Mouse (Mus musculus) midbrain, embryonic 11.5 days (tissue): ENCODE results near the gene Slc44a3. TPM values are rescaled to one million over a fixed set of nuclear protein-coding genes. Genes with fewer than 3 reads are reported as not detected.

Experiments
- ATAC-seq: fragments of 200-750 bp; cut with Nextera tagmentation; 2 replicates; pipeline ENCODE4 v1.8.0; 2017; ENCODE audit warnings: moderate TSS enrichment, moderate library complexity; ENCODE audit not compliant: low FRiP score
- DNase-seq: peaks from one replicate; pipeline ENCODE4 v3.0.0; 2015; ENCODE audit warnings: low spot score; ENCODE audit errors: missing footprints
- H3K27ac ChIP-seq: fragments of 300-500 bp; sonication (generic); 2 replicates; pipeline ENCODE4 v1.5.1; 2014; ENCODE audit warnings: low read depth, low read length
- H3K27me3 ChIP-seq: fragments of 300-500 bp; sonication (generic); 2 replicates; pipeline ENCODE4 v1.6.1; 2014; ENCODE audit warnings: mild to moderate bottlenecking, low read length, moderate library complexity, mixed read lengths; ENCODE audit not compliant: control insufficient read depth, insufficient read depth
- H3K36me3 ChIP-seq: fragments of 300-500 bp; sonication (generic); 2 replicates; pipeline ENCODE4 v1.6.1; 2014; ENCODE audit warnings: mild to moderate bottlenecking, low read length, moderate library complexity, mixed read lengths; ENCODE audit not compliant: control insufficient read depth, insufficient read depth
- H3K4me1 ChIP-seq: fragments of 300-500 bp; sonication (generic); 2 replicates; pipeline ENCODE4 v1.6.1; 2014; ENCODE audit warnings: low read length; ENCODE audit not compliant: control insufficient read depth, insufficient read depth
- H3K4me2 ChIP-seq: fragments of 300-500 bp; sonication (generic); 2 replicates; pipeline ENCODE4 v1.6.1; 2014; ENCODE audit warnings: mild to moderate bottlenecking, moderate library complexity
- H3K4me3 ChIP-seq: fragments of 300-500 bp; sonication (generic); 2 replicates; pipeline ENCODE4 v1.5.1; 2014; ENCODE audit warnings: low read depth, low read length
- H3K9ac ChIP-seq: fragments of 300-500 bp; sonication (generic); 2 replicates; pipeline ENCODE4 v1.6.1; 2014; ENCODE audit warnings: low read length
- H3K9me3 ChIP-seq: fragments of 300-500 bp; sonication (generic); 2 replicates; pipeline ENCODE4 v1.6.1; 2016; ENCODE audit warnings: low read length; ENCODE audit not compliant: control insufficient read depth
- WGBS: fragments of 180-500 bp; shearing (Covaris S2); extraction: QIAGEN DNeasy Blood & Tissue Kit; methylation state at CpG from one replicate; pipeline ENCODE4 v1.1.7; 2014; 5-methylcytosine and 5-hydroxymethylcytosine counted together
- polyA plus RNA-seq: library from polyadenylated mRNA; unstranded; fragments of >200 nt; fragmentation: Nextera tagmentation; extraction: Ambion mirVana; gene quantifications from 2 replicates; pipeline ENCODE4 v1.2.1, GENCODE M21; 2014

The Slc44a3 gene
- polyA plus RNA-seq, 1 experiment from 2014 or later: 0.38 TPM

DNA sequence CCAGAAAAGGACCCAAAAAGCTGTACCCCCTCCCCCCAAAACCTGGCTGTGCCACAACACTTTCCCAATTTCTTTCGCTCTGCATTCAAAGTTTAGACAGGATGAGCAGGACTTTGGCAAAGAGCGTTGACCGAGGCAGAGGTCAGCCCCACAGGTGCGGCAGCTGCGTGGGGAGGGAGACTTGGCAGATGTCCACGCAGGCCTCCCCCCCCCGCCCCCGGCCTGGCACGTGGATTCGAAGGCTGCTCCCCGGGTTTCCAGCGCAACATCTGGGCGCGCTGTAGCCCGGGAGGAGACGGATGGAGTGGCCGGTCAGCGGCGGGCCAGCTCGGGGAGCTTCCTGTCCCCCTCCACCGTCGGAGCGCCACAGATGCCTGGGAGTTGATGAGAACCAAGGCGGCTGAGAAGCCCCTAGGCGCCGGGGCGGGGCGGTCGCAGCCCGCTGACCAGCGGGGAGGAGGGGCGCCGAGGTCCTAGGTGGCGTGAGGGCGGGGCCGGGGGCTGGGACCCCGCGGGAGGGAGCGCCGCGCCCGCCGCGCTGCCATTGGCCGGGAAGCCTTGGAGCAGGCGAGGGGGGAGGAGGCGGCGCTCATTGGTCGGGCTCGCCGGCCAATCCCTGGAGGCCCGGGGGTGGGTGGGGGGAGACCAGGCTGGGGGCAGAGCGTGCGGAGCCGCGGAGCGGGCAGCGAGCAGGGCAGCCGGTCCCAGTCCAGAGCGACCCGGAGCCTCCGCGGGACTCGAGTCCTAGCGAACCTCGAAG, 106.2 kb downstream of the Slc44a3 start, which contains the start of gene Cnn3:
Cnn3 (plus strand) TSS at position 637 of the 760 bp plus-strand sequence.
- no peaks in the 10 kb centered on the region for H3K36me3 ChIP-seq
- DNase-seq (peak; percentile 99), ATAC-seq (peak; percentile 92)
- peak within 1 kb of the TSS; percentile 99 for H3K27ac ChIP-seq
- under 1% methylated on average over 63 of the region's 66 CpGs for WGBS
- peaks cover 32% of the 10 kb centered on the region for H3K4me1 ChIP-seq
- H3K4me3 ChIP-seq: peak within 1 kb of the TSS; percentile 65
- peak within 1 kb of the TSS; percentile 94 for H3K9ac ChIP-seq
- H3K9me3 ChIP-seq: no peaks in the 10 kb centered on the region
- peak within 1 kb of the TSS; percentile 71 for H3K4me2 ChIP-seq
- 0 out of 2 replicates have a peak, but pooled peaks cover 4% of the 10 kb centered on the region for H3K27me3 ChIP-seq

DNA sequence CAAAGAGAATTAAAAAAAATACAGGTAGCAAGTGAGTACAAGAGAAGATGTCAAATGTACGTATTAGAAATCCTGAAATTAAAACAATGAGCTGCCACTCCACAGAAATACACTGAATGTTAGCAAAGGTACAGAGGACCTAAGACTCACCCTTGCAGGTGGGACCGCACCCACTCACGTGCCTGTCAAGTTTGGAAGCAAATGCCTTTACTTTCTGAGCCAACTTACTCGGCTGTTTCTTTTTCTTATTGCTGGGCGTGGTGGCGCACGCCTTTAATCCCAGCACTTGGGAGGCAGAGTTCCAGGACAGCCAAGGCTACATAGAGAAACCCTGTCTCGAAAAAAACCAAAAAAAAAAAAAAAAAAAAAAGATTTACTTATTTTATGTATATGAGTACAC, 109.8 kb downstream of the Slc44a3 start:
- no peaks in the 10 kb centered on the region for H3K9me3 ChIP-seq
- no peak overlapping the region for H3K4me2 ChIP-seq
- H3K4me3 ChIP-seq: no peak overlapping the region
- H3K27me3 ChIP-seq: 0 out of 2 replicates have a peak, but pooled peaks cover 4% of the 10 kb centered on the region
- H3K36me3 ChIP-seq: no peaks in the 10 kb centered on the region
- 84% methylated on average over 8 of the region's 8 CpGs for WGBS
- no peak for DNase-seq
- no peak for ATAC-seq
- no peak overlapping the region for H3K9ac ChIP-seq
- H3K27ac ChIP-seq: no peak overlapping the region
- peaks cover 19% of the 10 kb centered on the region for H3K4me1 ChIP-seq

DNA sequence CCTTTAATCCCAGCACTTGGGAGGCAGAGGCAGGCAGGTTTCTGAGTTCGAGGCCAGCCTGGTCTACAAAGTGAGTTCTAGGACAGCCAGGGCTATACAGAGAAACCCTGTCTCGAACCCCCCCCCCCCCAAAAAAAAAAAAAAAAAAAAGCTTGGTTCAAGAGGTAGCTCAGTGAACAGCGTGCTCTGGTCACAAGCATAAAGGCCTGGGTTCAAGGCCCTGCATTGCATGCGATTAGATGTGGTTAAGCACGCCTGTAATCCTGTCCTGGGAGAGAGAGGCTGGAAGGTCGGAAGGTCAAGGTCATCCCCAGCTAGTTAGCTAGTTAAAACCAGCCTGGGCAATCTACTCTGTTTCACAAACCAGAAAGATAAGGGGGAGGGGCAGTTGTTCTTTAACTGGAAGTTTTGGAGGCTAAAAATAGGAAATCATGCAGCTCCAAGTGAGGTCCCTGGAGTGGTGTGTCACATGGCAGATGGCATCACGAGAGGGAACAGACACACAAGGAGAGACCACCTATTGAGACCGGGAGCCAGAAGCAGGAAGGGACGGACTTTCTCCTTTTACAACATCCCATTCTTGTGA, 113.3 kb downstream of the Slc44a3 start:
- Histone ChIP-seq H3K4me3 (no peak overlapping the region), H3K9ac (no peak overlapping the region), H3K4me1 (peaks cover 14% of the 10 kb centered on the region), H3K27ac (no peak overlapping the region), H3K9me3 (no peaks in the 10 kb centered on the region), H3K36me3 (no peaks in the 10 kb centered on the region), H3K4me2 (no peak overlapping the region), H3K27me3 (no peaks in the 10 kb centered on the region)
- 79% methylated on average over 9 of the region's 9 CpGs for WGBS
- no peak for DNase-seq
- ATAC-seq: 0 out of 2 replicates have a peak, but pooled peaks have one; percentile 20

DNA sequence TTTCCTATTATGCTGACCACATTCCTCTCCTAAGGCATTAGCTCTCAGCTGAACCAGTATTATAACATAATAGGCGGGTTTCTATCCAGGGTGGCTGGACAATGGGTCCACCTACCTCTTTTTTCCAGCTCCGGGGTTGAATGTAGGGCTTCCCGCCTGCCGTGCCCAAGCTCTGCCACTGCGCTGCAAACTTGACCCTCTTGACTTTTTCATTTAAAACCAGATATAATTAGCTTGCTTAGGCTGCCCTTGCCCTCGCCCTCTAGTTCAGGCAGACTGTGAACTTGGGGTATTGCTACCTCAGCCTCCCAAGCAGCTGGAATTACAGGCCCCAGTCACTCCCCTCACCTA, 114.0 kb downstream of the Slc44a3 start:
- H3K4me1 ChIP-seq: peaks cover 14% of the 10 kb centered on the region
- H3K27me3 ChIP-seq: no peaks in the 10 kb centered on the region
- WGBS: 6% methylated on average over 6 of the region's 6 CpGs
- DNase-seq: peak; percentile 88
- H3K4me2 ChIP-seq: no peak overlapping the region
- ATAC-seq: peak; percentile 66
- no peak overlapping the region for H3K27ac ChIP-seq
- H3K9me3 ChIP-seq: no peaks in the 10 kb centered on the region
- no peak overlapping the region for H3K4me3 ChIP-seq
- no peak overlapping the region for H3K9ac ChIP-seq
- H3K36me3 ChIP-seq: no peaks in the 10 kb centered on the region

DNA sequence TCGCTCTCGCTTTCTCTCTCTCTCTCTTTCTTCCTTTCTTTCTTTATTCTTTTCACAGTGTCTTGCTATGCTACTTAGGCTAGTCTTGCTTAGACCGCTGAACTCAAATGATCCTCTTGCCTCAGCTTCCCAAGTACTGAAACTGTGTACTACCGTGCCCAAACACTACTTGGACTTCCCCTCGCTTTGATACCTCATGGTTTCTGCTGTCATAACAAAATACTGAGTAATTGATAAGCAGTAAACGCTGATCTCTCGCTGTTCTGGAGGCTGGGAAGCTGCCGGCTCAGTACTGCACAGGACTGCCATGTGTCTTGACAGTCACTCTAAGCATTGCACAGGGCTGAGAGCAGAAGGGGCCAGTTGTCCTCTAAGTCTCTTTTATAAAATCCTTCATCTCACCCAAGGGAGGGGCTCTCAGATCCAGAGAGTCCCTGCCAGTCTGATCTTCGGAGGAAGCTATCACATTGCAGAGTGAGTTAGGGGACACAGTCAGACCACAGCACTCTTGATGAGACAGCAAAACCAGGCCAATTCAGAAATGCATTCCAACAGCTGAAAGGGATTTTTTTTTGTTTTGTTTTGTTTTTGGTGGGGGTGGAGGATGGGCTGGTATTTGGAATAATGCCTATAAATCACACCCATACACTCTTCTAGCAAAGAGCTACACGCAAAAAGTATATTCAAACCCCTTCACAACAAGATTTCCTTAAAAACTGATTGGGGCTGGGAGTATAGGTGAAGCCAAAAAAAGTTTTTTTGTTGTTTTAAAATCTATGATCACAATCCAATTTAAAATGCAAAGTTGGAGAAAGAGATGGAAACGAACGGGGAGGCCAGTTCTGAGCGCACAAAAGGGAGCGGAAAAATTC, 114.6 kb downstream of the Slc44a3 start:
- ATAC-seq (peak; percentile 40), DNase-seq (peak; percentile 91)
- H3K27me3 ChIP-seq: no peaks in the 10 kb centered on the region
- no peak overlapping the region for H3K9ac ChIP-seq
- peaks cover 14% of the 10 kb centered on the region for H3K4me1 ChIP-seq
- WGBS: 41% methylated on average over 14 of the region's 14 CpGs
- no peak overlapping the region for H3K4me2 ChIP-seq
- H3K27ac ChIP-seq: no peak overlapping the region
- no peaks in the 10 kb centered on the region for H3K9me3 ChIP-seq
- H3K4me3 ChIP-seq: no peak overlapping the region
- no peaks in the 10 kb centered on the region for H3K36me3 ChIP-seq

DNA sequence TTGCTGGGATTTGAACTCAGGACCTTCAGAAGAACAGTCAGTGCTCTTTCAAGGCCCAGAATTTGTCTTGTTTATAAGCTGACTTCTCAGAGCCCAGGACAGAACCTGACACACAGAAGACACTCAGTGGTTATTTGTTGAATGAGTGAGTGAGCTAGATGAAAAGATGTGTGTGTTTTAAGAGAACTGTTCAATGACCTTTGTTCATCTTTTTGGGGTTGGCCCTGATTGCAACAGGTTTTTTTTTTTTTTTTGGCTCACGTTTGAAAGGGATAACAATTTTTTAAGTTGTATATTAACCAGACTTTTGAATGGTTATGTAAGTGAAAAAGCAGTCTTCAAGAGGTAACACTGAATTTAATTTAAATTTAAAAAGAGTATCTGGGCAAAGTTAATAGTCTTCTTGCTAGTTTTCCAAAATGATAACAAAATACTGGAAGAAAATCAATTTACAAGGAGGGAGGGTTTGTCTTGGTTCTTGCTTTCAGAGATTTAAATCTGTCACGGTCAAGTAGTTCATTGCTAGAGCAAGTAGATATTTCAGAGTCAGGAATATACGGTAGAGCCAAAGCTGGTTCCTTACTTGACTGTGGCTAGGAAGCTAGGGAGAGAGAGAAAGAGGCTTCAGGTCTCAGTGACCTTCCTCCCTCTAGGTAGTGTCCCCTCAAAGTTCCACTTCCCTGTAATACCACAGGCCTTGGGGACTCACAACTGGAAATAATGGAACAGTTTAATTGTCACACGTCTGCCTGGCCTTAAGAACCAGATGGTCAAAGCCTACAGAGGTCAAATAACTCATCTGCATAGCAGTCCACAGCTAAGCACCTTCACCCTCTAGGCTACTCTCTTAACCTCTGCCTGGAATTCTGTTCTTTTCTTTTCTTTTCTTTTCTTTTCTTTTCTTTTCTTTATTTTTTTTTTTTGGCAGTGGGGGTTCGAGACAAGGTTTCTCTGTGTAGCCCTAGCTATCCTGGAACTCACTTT, 115.7 kb downstream of the Slc44a3 start:
- Histone ChIP-seq H3K27ac (no peak overlapping the region), H3K36me3 (no peaks in the 10 kb centered on the region), H3K27me3 (no peaks in the 10 kb centered on the region), H3K4me1 (peaks cover 14% of the 10 kb centered on the region), H3K4me3 (no peak overlapping the region), H3K9ac (no peak overlapping the region), H3K4me2 (no peak overlapping the region), H3K9me3 (no peaks in the 10 kb centered on the region)
- 69% methylated on average over 5 of the region's 5 CpGs for WGBS
- DNase-seq (no peak), ATAC-seq (no peak)

DNA sequence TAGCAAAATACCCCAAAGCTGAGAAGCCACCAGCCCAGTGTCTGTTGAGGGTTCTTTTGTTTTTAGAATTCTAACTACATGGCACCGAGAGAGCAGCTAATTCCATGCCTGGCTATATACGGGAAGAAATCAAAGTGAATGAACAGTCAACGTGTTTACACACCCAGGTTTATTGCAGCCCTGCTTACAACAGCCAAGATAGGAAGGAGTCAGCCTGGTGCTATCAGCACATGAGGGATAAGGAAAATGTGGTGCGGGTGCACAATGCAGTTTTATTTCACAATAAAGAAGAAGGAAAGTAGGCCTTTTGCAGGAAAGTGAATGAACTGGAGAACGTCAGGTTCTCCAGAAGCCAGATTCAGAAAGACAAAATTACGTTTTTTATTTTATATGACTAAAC, 120.8 kb downstream of the Slc44a3 start:
- 88% methylated on average over 6 of the region's 6 CpGs for WGBS
- no peaks in the 10 kb centered on the region for H3K9me3 ChIP-seq
- no peak overlapping the region for H3K4me3 ChIP-seq
- no peak overlapping the region for H3K27ac ChIP-seq
- no peak overlapping the region for H3K9ac ChIP-seq
- DNase-seq (no peak), ATAC-seq (no peak)
- H3K27me3 ChIP-seq: no peaks in the 10 kb centered on the region
- H3K36me3 ChIP-seq: no peaks in the 10 kb centered on the region; the same call in 1 of the 2 replicates
- no peaks in the 10 kb centered on the region for H3K4me1 ChIP-seq
- no peak overlapping the region for H3K4me2 ChIP-seq
